Mouse (Mus musculus) myocyte (in vitro differentiated cells): ENCODE data around the gene Slc25a21.

Source experiments
- MAX ChIP-seq: IDR thresholded peaks from one replicate; pipeline ENCODE4 v1.6.1; 2011; ENCODE audit warnings: low read depth, mild to moderate bottlenecking, control low read depth
- MYOG ChIP-seq, 3 experiments: IDR thresholded peaks; one replicate each; pipeline ENCODE4 v1.6.1; 2011; ENCODE audit warnings: control low read depth in 2 of 3, low read depth in 2 of 3, mild to moderate bottlenecking in 2 of 3; ENCODE audit not compliant: insufficient read length in 2 of 3, control insufficient read depth in 1 of 3, insufficient read depth in 1 of 3
- POLR2A ChIP-seq: IDR thresholded peaks from one replicate; pipeline ENCODE4 v1.6.1; 2011; ENCODE audit warnings: low read depth, mild to moderate bottlenecking, control low read depth, moderate library complexity; ENCODE audit not compliant: insufficient read length
- POLR2AphosphoS2 ChIP-seq: IDR thresholded peaks from one replicate; pipeline ENCODE4 v1.6.1; 2011; ENCODE audit warnings: low read depth, control low read depth; ENCODE audit not compliant: insufficient read length
- REST ChIP-seq: IDR thresholded peaks from one replicate; pipeline ENCODE4 v1.6.1; 2011; ENCODE audit warnings: mild to moderate bottlenecking, control low read depth, moderate library complexity; ENCODE audit not compliant: insufficient read depth, insufficient read length
- TCF12 ChIP-seq: IDR thresholded peaks from one replicate; pipeline ENCODE4 v1.6.1; 2011; ENCODE audit warnings: mild to moderate bottlenecking, control low read depth; ENCODE audit not compliant: poor library complexity, insufficient read depth, severe bottlenecking
- TCF3 ChIP-seq: IDR thresholded peaks from one replicate; pipeline ENCODE4 v1.6.1; 2011; ENCODE audit warnings: low read depth, control low read depth; ENCODE audit not compliant: insufficient read length
- USF1 ChIP-seq: IDR thresholded peaks from one replicate; pipeline ENCODE4 v1.6.1; 2011; ENCODE audit warnings: low read depth, mild to moderate bottlenecking, control low read depth, moderate library complexity

- TF ChIP-seq POLR2A (no peak), MAX (no peak), MYOG (IDR thresholded peaks at IDR 0.05; ENCODE audit: control insufficient read depth in 1 of 3, insufficient read depth in 1 of 3, insufficient read length in 2 of 3, low read depth in 2 of 3) (no peak), POLR2AphosphoS2 (no peak), USF1 (no peak), REST (no peak), TCF12 (no peak), TCF3 (no peak)
Measured at GRCm38 (mm10) chr12:57194609-57195008, 2.7 kb downstream of the Slc25a21 start.
